Mouse (Mus musculus): Measurements from ENCODE around the gene Kcp. TPM values are rescaled to one million over a fixed set of nuclear protein-coding genes. Genes with fewer than 3 reads are reported as not detected.

The Kcp gene
- total RNA-seq, 2 experiments from 2014 or later: 12.4 to 13.8 TPM

DNA sequence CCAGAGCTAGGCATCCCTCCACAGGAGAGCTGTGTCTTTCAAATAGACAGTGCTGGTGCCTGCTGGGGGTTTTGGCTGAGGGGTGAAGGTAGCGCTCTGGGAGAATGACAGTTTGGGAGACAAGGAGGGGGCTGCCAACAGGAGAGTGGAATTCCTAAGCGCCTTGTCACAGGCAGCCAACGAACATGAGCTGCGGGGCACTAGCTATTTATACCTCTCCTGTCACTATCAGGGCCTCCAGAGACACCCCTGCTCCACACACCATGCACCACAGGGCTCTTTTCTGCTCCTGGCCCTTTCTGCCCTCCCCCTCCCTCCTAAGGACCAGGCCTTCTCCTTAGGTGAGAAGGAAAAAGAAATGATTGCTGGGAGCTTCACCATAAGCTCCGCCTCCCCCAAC is 76.3 kb downstream of the Kcp start:
- DNase-seq: peak; percentile 59
- intact Hi-C loops (cut with DNase I; ENCODE audit: low total_unique reads): no loop called here

- DNase-seq: peak; percentile 69
- intact Hi-C loops (cut with DNase I; ENCODE audit: low total_unique reads): no loop called here
These were observed 76.9 kb downstream of the Kcp start for GRCm38 (mm10) chr6:29430681-29431420.

DNA sequence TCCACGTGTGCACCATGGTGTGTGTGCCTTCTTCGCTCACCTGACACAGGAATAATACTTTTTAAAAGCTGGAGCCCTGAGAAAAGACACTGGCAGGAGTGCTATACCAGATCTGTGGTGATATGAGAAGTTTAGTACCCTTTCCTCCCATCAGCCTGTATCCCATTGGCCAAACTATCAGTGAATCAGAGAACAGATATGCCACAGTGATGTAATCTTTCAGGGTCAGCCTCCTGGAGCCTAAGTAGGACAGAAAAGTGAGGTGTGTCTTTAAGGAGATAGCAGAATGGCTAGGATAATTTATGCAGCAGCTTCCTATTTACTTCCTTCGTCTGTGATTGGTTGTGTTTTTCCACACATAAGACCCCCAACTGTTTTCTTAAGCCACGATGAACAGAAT is 79.6 kb downstream of the Kcp start:
- intact Hi-C loops (cut with DNase I; ENCODE audit: low total_unique reads): no loop called here
- DNase-seq: no peak

- DNase-seq: no peak
- intact Hi-C loops (cut with DNase I; ENCODE audit: low total_unique reads): no loop called here
These were observed 81.4 kb downstream of the Kcp start for GRCm38 (mm10) chr6:29426331-29426730.

DNA sequence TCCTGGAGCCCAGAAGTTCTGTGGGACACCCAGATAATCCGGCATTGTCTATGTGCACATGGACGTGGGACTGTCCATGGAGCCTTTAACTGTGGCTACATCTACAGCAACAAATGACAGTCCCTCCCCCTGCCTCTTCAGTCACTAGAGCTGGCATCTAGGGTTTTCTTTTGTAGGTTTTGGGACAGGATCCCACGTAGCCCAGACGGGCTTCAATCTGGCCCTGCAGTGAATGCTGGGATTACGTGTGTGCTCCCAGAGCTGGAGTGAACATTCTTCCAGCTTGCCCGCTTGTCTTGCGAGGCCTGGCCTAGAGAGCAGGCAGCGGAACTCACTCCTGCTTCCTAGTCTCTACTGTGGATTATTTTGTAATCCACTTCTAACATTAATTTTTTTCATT is 82.6 kb downstream of the Kcp start:
- DNase-seq: no peak

More for the DNA sequence above, 82.6 kb downstream of the Kcp start:
- intact Hi-C loops (cut with DNase I; ENCODE audit: low total_unique reads): no loop called here

Other genes starting within 250 kb of the Kcp start
- gene Hilpda, start 235.5 kb downstream of the Kcp start, total RNA-seq (2021): 1 to 10 TPM; 5.3 to 5.4 TPM
- under 1 TPM; 0.20 to 0.21 TPM for gene Fam71f2, start 228.4 kb downstream of the Kcp start, total RNA-seq (2021)
- gene Fam71f1, start 188.8 kb downstream of the Kcp start, total RNA-seq (2021): not detected
- 100 to 1,000 TPM; 121 to 131 TPM for gene Calu, start 159.9 kb downstream of the Kcp start, total RNA-seq (2021)
- under 1 TPM; 0.09 to 0.14 TPM for gene Opn1sw, start 119.5 kb downstream of the Kcp start, total RNA-seq (2021)
- gene Ccdc136, start 111.6 kb downstream of the Kcp start, total RNA-seq (2021): 10 to 100 TPM in 1 of 2 experiments, 1 to 10 TPM in 1; 9.6 to 13.2 TPM
- gene Flnc, start 74.7 kb downstream of the Kcp start, total RNA-seq (2021): 100 to 1,000 TPM; 267 to 438 TPM
- 10 to 100 TPM; 97.8 to 99.2 TPM for gene Atp6v1f, start 40.2 kb downstream of the Kcp start, total RNA-seq (2021)
- not detected for gene Atp6v1fnb, start 36.5 kb downstream of the Kcp start, total RNA-seq (2021)
- gene Irf5, start 18.7 kb upstream of the Kcp start, total RNA-seq (2021): 1 to 10 TPM; 1.0 to 1.8 TPM
- gene Tnpo3, start 101.9 kb upstream of the Kcp start, total RNA-seq (2021): 10 to 100 TPM; 28.3 to 28.8 TPM
- gene Tspan33, start 186.3 kb upstream of the Kcp start, total RNA-seq (2021): 1 to 10 TPM; 2.9 to 3.8 TPM
- gene Smo, start 227.6 kb upstream of the Kcp start, total RNA-seq (2021): 10 to 100 TPM; 11.0 to 14.4 TPM

All from gastrocnemius, postnatal 14 days (tissue).